Mouse (Mus musculus) ES-Bruce4 (cell line): ENCODE results near the gene Gm49661.

Experiments
- CTCF ChIP-seq: IDR thresholded peaks from one replicate; pipeline ENCODE4 v1.8.1; 2011; ENCODE audit warnings: low read depth, low read length
- EP300 ChIP-seq: IDR thresholded peaks from 2 replicates; pipeline ENCODE4 v1.6.1; 2011; ENCODE audit warnings: low read depth, low read length; ENCODE audit not compliant: insufficient read depth
- POLR2A ChIP-seq: IDR thresholded peaks from one replicate; pipeline ENCODE4 v1.8.1; 2011; ENCODE audit warnings: low read length; ENCODE audit not compliant: insufficient read depth

GRCm38 (mm10) chr8:84946528-84947240, 22.5 kb downstream of the Gm49661 start, which contains the start of gene Rtbdn:
- TF ChIP-seq EP300 (no peak), CTCF (peak; percentile 68), POLR2A (no peak)
